Mouse (Mus musculus) kidney, adult 2 months (tissue): ENCODE results near the gene Smim20.

ENCODE experiments used
- CTCF ChIP-seq: fragments of 200-500 bp; conservative IDR thresholded peaks from 2 replicates; pipeline ENCODE4 v1.5.1; 2011; ENCODE audit warnings: low read depth, mild to moderate bottlenecking, control low read depth, low read length, moderate library complexity, mixed read lengths; ENCODE audit not compliant: insufficient read depth, insufficient read length
- POLR2A ChIP-seq: fragments of 200-500 bp; IDR thresholded peaks from one replicate; pipeline ENCODE4 v1.6.1; 2011; ENCODE audit warnings: low read depth, low read length, control low read depth

GRCm38 (mm10) chr5:53324256-53324655, 57.4 kb downstream of the Smim20 start:
- no peak for TF ChIP-seq POLR2A
- TF ChIP-seq CTCF, result no peak
